Comparison of ENCODE assay signal across 8 mouse cellular contexts in genomic region chr11:112781035-112781911, GRCm38 (mm10). TPM values are rescaled to one million over a fixed set of nuclear protein-coding genes. Genes with fewer than 3 reads are reported as not detected.
A peak's percentile ranks its signal among the peaks of the same experiment; 100 is the strongest.
DNase-seq lines count a peak whose midpoint lies in the region; ATAC-seq lines count a peak whose summit lies in the region.

No protein-coding gene starts in this region.

- H3K9me3 ChIP-seq in forebrain, embryonic 15.5 days = no peaks in the 10 kb centered on the region
- H3K9me3 ChIP-seq in lung, embryonic 16.5 days (ENCODE audit: control insufficient read depth, low read length) = no peaks in the 10 kb centered on the region

- WGBS in forebrain, embryonic 15.5 days = under 1% methylated on average over 44 of the region's 49 CpGs
- 1% methylated on average over 47 of the region's 49 CpGs for WGBS in lung, embryonic 16.5 days

- H3K27me3 ChIP-seq in forebrain, embryonic 15.5 days = no peaks in the 10 kb centered on the region
- peaks cover 21% of the 10 kb centered on the region; the same call in 1 of the 2 replicates for H3K27me3 ChIP-seq in lung, embryonic 16.5 days (ENCODE audit: control insufficient read depth, insufficient read depth, low read depth, low read length)

- peak overlapping the region; percentile 34 for H3K9ac ChIP-seq in forebrain, embryonic 15.5 days (replicated peaks)
- H3K9ac ChIP-seq in lung, embryonic 16.5 days (ENCODE audit: low read length) = peak overlapping the region; percentile 88

- ATAC-seq in forebrain, embryonic 15.5 days (replicated peaks) = peak; percentile 65
- peak; percentile 41 for ATAC-seq in lung, embryonic 16.5 days (ENCODE audit: low read depth)

- peak overlapping the region; percentile 99 for H3K4me2 ChIP-seq in forebrain, embryonic 15.5 days (replicated peaks)
- peak overlapping the region; percentile 87 for H3K4me2 ChIP-seq in lung, embryonic 16.5 days (ENCODE audit: low read depth, low read length)

- no peaks in the 10 kb centered on the region for H3K36me3 ChIP-seq in forebrain, embryonic 15.5 days
- H3K36me3 ChIP-seq in lung, embryonic 16.5 days (ENCODE audit: control insufficient read depth, insufficient read depth, low read length) = no peaks in the 10 kb centered on the region

- intact Hi-C loops in heart, postnatal 36 days (cut with DNase I) = loop anchor here (2.0 kb wide), 2 partner anchors 1130 to 1244 kb away; no protein-coding TSS in a partner anchor

- peak overlapping the region; percentile 89 for H3K27ac ChIP-seq in forebrain, embryonic 15.5 days (replicated peaks)
- H3K27ac ChIP-seq in lung, embryonic 16.5 days (ENCODE audit: low read length) = peak overlapping the region; percentile 96

- peak; percentile 5 for DNase-seq in ovary, adult 18-20 months (ENCODE audit: low spot score)
- no peak for DNase-seq in ovary, postnatal 14 days (ENCODE audit: low spot score)
- DNase-seq in heart, postnatal 36 days = peak; percentile 35 to 66
- peak; percentile 68 to 76 for DNase-seq in layer of hippocampus, postnatal 10 days (ENCODE audit: low spot score in 2 of 2)
- peak; percentile 66 to 73 for DNase-seq in right cerebral cortex, postnatal 36 days (ENCODE audit: low spot score in 2 of 2)
- no peak for DNase-seq in thymus, adult 18-20 months

- peaks cover 54% of the 10 kb centered on the region for H3K4me1 ChIP-seq in forebrain, embryonic 15.5 days
- peaks cover 13% of the 10 kb centered on the region; the same call in 1 of the 2 replicates for H3K4me1 ChIP-seq in lung, embryonic 16.5 days (replicated peaks; ENCODE audit: control insufficient read depth, insufficient read depth, low read length)

- peak overlapping the region; percentile 79 for H3K4me3 ChIP-seq in forebrain, embryonic 15.5 days
- H3K4me3 ChIP-seq in lung, embryonic 16.5 days (ENCODE audit: low read length) = peak overlapping the region; percentile 79

RNA-seq across cellular contexts. Expression of gene Sox9, which starts 0.8 kb away (rescaled TPM):
- polyA plus RNA-seq in forebrain, embryonic 15.5 days (2015; fragmentation: Nextera tagmentation; extraction: Ambion mirVana) = 66.6 and 70.4 TPM in 2 replicates
- total RNA-seq in heart, postnatal 36 days (2021) = 1 to 10 TPM; 1.8 to 2.6 TPM
- total RNA-seq in layer of hippocampus, postnatal 10 days (2021) = 10 to 100 TPM; 27.7 to 30.2 TPM
- 48.5 and 59.5 TPM in 2 replicates for polyA plus RNA-seq in lung, embryonic 16.5 days (2015; fragmentation: Nextera tagmentation; extraction: Ambion mirVana)

Comparison
In these comparisons a context has a peak if more than half of its experiments do, and no peak if none do; other contexts are left out.
1. DNase-seq: peak in ovary, adult 18-20 months (single experiment), heart, postnatal 36 days (2 of 2), layer of hippocampus, postnatal 10 days (2 of 2) and right cerebral cortex, postnatal 36 days (2 of 2); none in ovary, postnatal 14 days (single experiment) and thymus, adult 18-20 months (0 of 2).
2. RNA of gene Sox9, which starts 0.8 kb away (total RNA-seq): 27.7 to 30.2 TPM in layer of hippocampus, postnatal 10 days; 1.8 to 2.6 TPM in heart, postnatal 36 days; every median in the first group is over 4 times any median in the second.